15 mouse cellular contexts compared by ENCODE assay signal in genomic region chr14:55053050-55053449, GRCm38 (mm10). TPM values are rescaled to one million over a fixed set of nuclear protein-coding genes. Genes with fewer than 3 reads are reported as not detected.
DNase-seq lines count a peak whose midpoint lies in the region; ATAC-seq and TF ChIP-seq lines count a peak whose summit lies in the region.
"Had no signal": no experiment of that assay in that cellular context is flagged by ENCODE, and none has a peak within 500 bp of the region (broad histone marks: within the 10 kb centered on the region; RNA-seq: fewer than 3 reads in every experiment).

No protein-coding gene starts in this region.

- peak overlapping the region; percentile 51 for H3K4me2 ChIP-seq in hindbrain, embryonic 13.5 days
- peak overlapping the region; percentile 65 for H3K4me2 ChIP-seq in forebrain, embryonic 15.5 days (replicated peaks)
- peak overlapping the region; percentile 48 for H3K4me2 ChIP-seq in midbrain, postnatal 0 days (ENCODE audit: low read depth, low read length, poor library complexity, severe bottlenecking)
- H3K4me2 ChIP-seq: heart, embryonic 13.5 days; liver, embryonic 13.5 days had no signal

- no peak overlapping the region for H3K9ac ChIP-seq in hindbrain, embryonic 13.5 days
- H3K9ac ChIP-seq in forebrain, embryonic 15.5 days (replicated peaks): no peak overlapping the region
- H3K9ac ChIP-seq in midbrain, postnatal 0 days (replicated peaks; ENCODE audit: low read length, poor library complexity, severe bottlenecking): no peak overlapping the region
- H3K9ac ChIP-seq: heart, embryonic 13.5 days; liver, embryonic 13.5 days had no signal

- no peak for TF ChIP-seq CTCF in midbrain, postnatal 0 days (IDR thresholded peaks at IDR 0.05)

- H3K9me3 ChIP-seq in hindbrain, embryonic 13.5 days: no peaks in the 10 kb centered on the region
- no peaks in the 10 kb centered on the region for H3K9me3 ChIP-seq in hindbrain, embryonic 10.5 days
- no peaks in the 10 kb centered on the region for H3K9me3 ChIP-seq in forebrain, embryonic 15.5 days
- H3K9me3 ChIP-seq in midbrain, postnatal 0 days (ENCODE audit: low read length): no peaks in the 10 kb centered on the region
- H3K9me3 ChIP-seq: heart, embryonic 13.5 days; liver, embryonic 13.5 days had no signal

- no peak overlapping the region for H3K4me3 ChIP-seq in hindbrain, embryonic 13.5 days
- H3K4me3 ChIP-seq in hindbrain, embryonic 10.5 days: no peak overlapping the region
- peak overlapping the region; percentile 41 for H3K4me3 ChIP-seq in forebrain, embryonic 15.5 days
- H3K4me3 ChIP-seq in midbrain, postnatal 0 days (ENCODE audit: low read depth, low read length): no peak overlapping the region
- H3K4me3 ChIP-seq: heart, embryonic 13.5 days; liver, embryonic 13.5 days; myocyte had no signal

- peak overlapping the region; percentile 95 for H3K27ac ChIP-seq in hindbrain, embryonic 13.5 days
- no peak overlapping the region for H3K27ac ChIP-seq in hindbrain, embryonic 10.5 days
- H3K27ac ChIP-seq in forebrain, embryonic 15.5 days (replicated peaks): peak overlapping the region; percentile 100
- H3K27ac ChIP-seq in midbrain, postnatal 0 days (ENCODE audit: low read depth, low read length): peak overlapping the region; percentile 44
- H3K27ac ChIP-seq: heart, embryonic 13.5 days; liver, embryonic 13.5 days had no signal

- DNase-seq in cerebellum, adult 11 months: peak; percentile 29
- no peak for DNase-seq in cerebellum, adult 8-10 months
- no peak for DNase-seq in hindbrain, embryonic 10.5 days (ENCODE audit: low spot score)
- DNase-seq in midbrain, postnatal 0 days (ENCODE audit: low spot score): peak; percentile 69
- no peak for DNase-seq in spleen, postnatal 36 days (ENCODE audit: low spot score in 2 of 2)
- no peak for DNase-seq in left cerebral cortex, adult 9 months (ENCODE audit: low spot score in 2 of 2)
- DNase-seq: embryo, embryonic 11 days; liver, embryonic 13.5 days; thymus, adult 18-20 months had no signal

- H3K27me3 ChIP-seq in hindbrain, embryonic 13.5 days: no peaks in the 10 kb centered on the region
- no peaks in the 10 kb centered on the region for H3K27me3 ChIP-seq in hindbrain, embryonic 10.5 days (ENCODE audit: insufficient read depth, poor library complexity, severe bottlenecking)
- H3K27me3 ChIP-seq in forebrain, embryonic 15.5 days: no peaks in the 10 kb centered on the region
- H3K27me3 ChIP-seq in midbrain, postnatal 0 days (ENCODE audit: insufficient read depth, low read length): no peaks in the 10 kb centered on the region

- H3K36me3 ChIP-seq in hindbrain, embryonic 13.5 days: no peaks in the 10 kb centered on the region
- H3K36me3 ChIP-seq in hindbrain, embryonic 10.5 days: no peaks in the 10 kb centered on the region
- peaks cover 8% of the 10 kb centered on the region for H3K36me3 ChIP-seq in forebrain, embryonic 15.5 days
- no peaks in the 10 kb centered on the region for H3K36me3 ChIP-seq in midbrain, postnatal 0 days (ENCODE audit: insufficient read depth, low read length)
- H3K36me3 ChIP-seq: heart, embryonic 13.5 days; liver, embryonic 13.5 days had no signal

- ATAC-seq in hindbrain, embryonic 13.5 days (ENCODE audit: low FRiP score): no peak
- ATAC-seq in forebrain, embryonic 15.5 days (replicated peaks): 0 out of 2 replicates have a peak, but pooled peaks have one; percentile 30
- ATAC-seq in midbrain, postnatal 0 days (ENCODE audit: low FRiP score): no peak

- WGBS in hindbrain, embryonic 13.5 days: 49% methylated on average over 4 of the region's 4 CpGs
- WGBS in hindbrain, embryonic 10.5 days: 88% methylated on average over 4 of the region's 4 CpGs
- WGBS in forebrain, embryonic 15.5 days: 33% methylated on average over 4 of the region's 4 CpGs
- 58% methylated on average over 4 of the region's 4 CpGs for WGBS in midbrain, postnatal 0 days

- H3K4me1 ChIP-seq in hindbrain, embryonic 13.5 days (replicated peaks): peaks cover 55% of the 10 kb centered on the region
- peaks cover 15% of the 10 kb centered on the region; the same call in 1 of the 2 replicates for H3K4me1 ChIP-seq in hindbrain, embryonic 10.5 days (replicated peaks)
- H3K4me1 ChIP-seq in forebrain, embryonic 15.5 days: peaks cover 62% of the 10 kb centered on the region
- 0 out of 2 replicates have a peak, but pooled peaks cover 3% of the 10 kb centered on the region for H3K4me1 ChIP-seq in midbrain, postnatal 0 days (ENCODE audit: insufficient read depth, low read length)
- H3K4me1 ChIP-seq: heart, embryonic 13.5 days had no signal

RNA-seq across cellular contexts. Expression of gene Ngdn, which starts 37.8 kb away (rescaled TPM):
- polyA plus RNA-seq in hindbrain, embryonic 13.5 days (2015; fragmentation: Nextera tagmentation; extraction: Ambion mirVana): 53.4 and 53.7 TPM in 2 replicates
- 73.5 and 85.9 TPM in 2 replicates for polyA plus RNA-seq in hindbrain, embryonic 10.5 days (2016; fragmentation: Nextera tagmentation; extraction: Ambion mirVana)
- 67.1 and 70.8 TPM in 2 replicates for polyA plus RNA-seq in forebrain, embryonic 15.5 days (2015; fragmentation: Nextera tagmentation; extraction: Ambion mirVana)
- total RNA-seq in midbrain, postnatal 0 days (2014; rRNA removed): 20.9 and 29.6 TPM in 2 replicates
- 44.3 and 48.1 TPM in 2 replicates for polyA plus RNA-seq in midbrain, postnatal 0 days (2015; fragmentation: Nextera tagmentation; extraction: Ambion mirVana)

RNA-seq across cellular contexts. Expression of gene Zfhx2, which starts 39.1 kb away (rescaled TPM):
- polyA plus RNA-seq in hindbrain, embryonic 13.5 days (2015; fragmentation: Nextera tagmentation; extraction: Ambion mirVana): 29.4 and 31.9 TPM in 2 replicates
- 8.8 and 17.7 TPM in 2 replicates for polyA plus RNA-seq in hindbrain, embryonic 10.5 days (2016; fragmentation: Nextera tagmentation; extraction: Ambion mirVana)
- polyA plus RNA-seq in forebrain, embryonic 15.5 days (2015; fragmentation: Nextera tagmentation; extraction: Ambion mirVana): 27.4 and 30.6 TPM in 2 replicates
- 16.4 and 18.6 TPM in 2 replicates for total RNA-seq in midbrain, postnatal 0 days (2014; rRNA removed)
- 11.2 and 14.2 TPM in 2 replicates for polyA plus RNA-seq in midbrain, postnatal 0 days (2015; fragmentation: Nextera tagmentation; extraction: Ambion mirVana)

RNA-seq across cellular contexts. Expression of gene Thtpa, which starts 41.5 kb away (rescaled TPM):
- 29.8 and 30.7 TPM in 2 replicates for polyA plus RNA-seq in hindbrain, embryonic 13.5 days (2015; fragmentation: Nextera tagmentation; extraction: Ambion mirVana)
- polyA plus RNA-seq in hindbrain, embryonic 10.5 days (2016; fragmentation: Nextera tagmentation; extraction: Ambion mirVana): 24.4 and 26.1 TPM in 2 replicates
- 52.2 and 52.3 TPM in 2 replicates for polyA plus RNA-seq in forebrain, embryonic 15.5 days (2015; fragmentation: Nextera tagmentation; extraction: Ambion mirVana)
- 38.0 and 42.1 TPM in 2 replicates for total RNA-seq in midbrain, postnatal 0 days (2014; rRNA removed)
- 32.5 and 35.2 TPM in 2 replicates for polyA plus RNA-seq in midbrain, postnatal 0 days (2015; fragmentation: Nextera tagmentation; extraction: Ambion mirVana)

RNA-seq across cellular contexts. Expression of gene Ap1g2, which starts 53.3 kb away (rescaled TPM):
- polyA plus RNA-seq in hindbrain, embryonic 13.5 days (2015; fragmentation: Nextera tagmentation; extraction: Ambion mirVana): 6.5 and 6.6 TPM in 2 replicates
- 14.5 and 16.3 TPM in 2 replicates for polyA plus RNA-seq in hindbrain, embryonic 10.5 days (2016; fragmentation: Nextera tagmentation; extraction: Ambion mirVana)
- polyA plus RNA-seq in forebrain, embryonic 15.5 days (2015; fragmentation: Nextera tagmentation; extraction: Ambion mirVana): 11.4 and 13.0 TPM in 2 replicates
- total RNA-seq in midbrain, postnatal 0 days (2014; rRNA removed): 8.2 and 11.6 TPM in 2 replicates
- polyA plus RNA-seq in midbrain, postnatal 0 days (2015; fragmentation: Nextera tagmentation; extraction: Ambion mirVana): 6.6 and 8.9 TPM in 2 replicates

RNA-seq across cellular contexts. Expression of gene Myh7, which starts 58.6 kb away (rescaled TPM):
- polyA plus RNA-seq in hindbrain, embryonic 13.5 days (2015; fragmentation: Nextera tagmentation; extraction: Ambion mirVana): 8.2 and 9.2 TPM in 2 replicates
- 0.16 and 4.6 TPM in 2 replicates for polyA plus RNA-seq in hindbrain, embryonic 10.5 days (2016; fragmentation: Nextera tagmentation; extraction: Ambion mirVana)
- 6.5 and 6.7 TPM in 2 replicates for polyA plus RNA-seq in forebrain, embryonic 15.5 days (2015; fragmentation: Nextera tagmentation; extraction: Ambion mirVana)
- total RNA-seq in midbrain, postnatal 0 days (2014; rRNA removed): 1.8 and 3.2 TPM in 2 replicates
- 9.6 and 10.3 TPM in 2 replicates for polyA plus RNA-seq in midbrain, postnatal 0 days (2015; fragmentation: Nextera tagmentation; extraction: Ambion mirVana)
- total RNA-seq: hematopoietic stem cell, adult 5-6 weeks; megakaryocyte progenitor cell, adult 5-6 weeks had no signal

Comparison
In these comparisons a context has a peak if more than half of its experiments do, and no peak if none do; other contexts are left out.
1. DNase-seq: peak in cerebellum, adult 11 months (single experiment) and midbrain, postnatal 0 days (single experiment); none in cerebellum, adult 8-10 months (single experiment), hindbrain, embryonic 10.5 days (single experiment), spleen, postnatal 36 days (0 of 2) and left cerebral cortex, adult 9 months (0 of 2).
2. Peak in every context shown above with its lines, with median percentiles within 50 percentile points of each other: H3K4me2 ChIP-seq.